Mouse (Mus musculus): ENCODE measurements around the gene Cadps.

Gene Cadps

GRCm38 (mm10) chr14:12507018-12507417 lies 315.9 kb downstream of the Cadps start:
- no peak for DNase-seq (ENCODE audit: low read depth, low spot score)

- DNase-seq (ENCODE audit: low read depth, low spot score), result no peak
Measured at GRCm38 (mm10) chr14:12504191-12504947, 318.5 kb downstream of the Cadps start.

GRCm38 (mm10) chr14:12462206-12462605 lies 360.7 kb downstream of the Cadps start:
- no peak for DNase-seq (ENCODE audit: low read depth, low spot score)

GRCm38 (mm10) chr14:12459700-12460099 lies 363.2 kb downstream of the Cadps start:
- no peak for DNase-seq (ENCODE audit: low read depth, low spot score)

- DNase-seq (ENCODE audit: low read depth, low spot score), result no peak
Measured at GRCm38 (mm10) chr14:12455064-12455591, 367.8 kb downstream of the Cadps start.

GRCm38 (mm10) chr14:12450807-12451206 lies 372.1 kb downstream of the Cadps start:
- DNase-seq (ENCODE audit: low read depth, low spot score), result no peak

- DNase-seq (ENCODE audit: low read depth, low spot score), result no peak
Measured at GRCm38 (mm10) chr14:12448883-12449282, 374.0 kb downstream of the Cadps start.

GRCm38 (mm10) chr14:12441019-12441418 lies 381.9 kb downstream of the Cadps start:
- DNase-seq (ENCODE audit: low read depth, low spot score), result no peak

- no peak for DNase-seq (ENCODE audit: low read depth, low spot score)
Measured at GRCm38 (mm10) chr14:12437976-12438375, 384.9 kb downstream of the Cadps start.

GRCm38 (mm10) chr14:12437422-12437821 lies 385.5 kb downstream of the Cadps start:
- DNase-seq (ENCODE audit: low read depth, low spot score), result no peak

GRCm38 (mm10) chr14:12436903-12437368 lies 385.9 kb downstream of the Cadps start:
- DNase-seq (ENCODE audit: low read depth, low spot score), result no peak

GRCm38 (mm10) chr14:12428021-12428654 lies 394.7 kb downstream of the Cadps start:
- no peak for DNase-seq (ENCODE audit: low read depth, low spot score)

- no peak for DNase-seq (ENCODE audit: low read depth, low spot score)
Measured at GRCm38 (mm10) chr14:12425311-12425710, 397.6 kb downstream of the Cadps start.

- no peak for DNase-seq (ENCODE audit: low read depth, low spot score)
Measured at GRCm38 (mm10) chr14:12410276-12410675, 412.6 kb downstream of the Cadps start.

GRCm38 (mm10) chr14:12409811-12410210 lies 413.1 kb downstream of the Cadps start:
- DNase-seq (ENCODE audit: low read depth, low spot score), result no peak

- no peak for DNase-seq (ENCODE audit: low read depth, low spot score)
Measured at GRCm38 (mm10) chr14:12406588-12406987, 416.3 kb downstream of the Cadps start.

GRCm38 (mm10) chr14:12405201-12405600 lies 417.7 kb downstream of the Cadps start:
- DNase-seq (ENCODE audit: low read depth, low spot score), result no peak

GRCm38 (mm10) chr14:12404724-12405123 lies 418.2 kb downstream of the Cadps start:
- no peak for DNase-seq (ENCODE audit: low read depth, low spot score)

GRCm38 (mm10) chr14:12404052-12404451 lies 418.8 kb downstream of the Cadps start:
- DNase-seq (ENCODE audit: low read depth, low spot score), result no peak

GRCm38 (mm10) chr14:12400116-12400515 lies 422.8 kb downstream of the Cadps start:
- no peak for DNase-seq (ENCODE audit: low read depth, low spot score)

- no peak for DNase-seq (ENCODE audit: low read depth, low spot score)
Measured at GRCm38 (mm10) chr14:12397561-12397960, 425.3 kb downstream of the Cadps start.

- DNase-seq (ENCODE audit: low read depth, low spot score), result no peak
Measured at GRCm38 (mm10) chr14:12394318-12394717, 428.6 kb downstream of the Cadps start.
